Mouse (Mus musculus) gonadal fat pad, adult 2 months (tissue): ENCODE results near the gene Cldn4. TPM values are rescaled to one million over a fixed set of nuclear protein-coding genes. Genes with fewer than 3 reads are reported as not detected.

Experiments
- polyA plus RNA-seq: library from polyadenylated mRNA; depleted of rRNA; stranded (reverse); fragments of >200 nt; gene quantifications from 2 replicates; pipeline ENCODE4 v1.2.3, GENCODE M21; 2012; rRNA removed

Cldn4 gene
- polyA plus RNA-seq, 1 experiment = 118 TPM

Other genes starting within 250 kb of the Cldn4 start
- 147 and 182 TPM in 2 replicates for gene Eln, start 199.6 kb downstream of the Cldn4 start, polyA plus RNA-seq
- 1.4 and 1.9 TPM in 2 replicates for gene Tmem270, start 40.2 kb downstream of the Cldn4 start, polyA plus RNA-seq
- gene Cldn13, start 31.4 kb downstream of the Cldn4 start, polyA plus RNA-seq = 0.23 TPM in 1 of 2 replicates, not detected in the other
- gene Mettl27, start 14.6 kb downstream of the Cldn4 start, polyA plus RNA-seq = 52.6 and 54.8 TPM in 2 replicates
- gene Cldn3, start 39.3 kb upstream of the Cldn4 start, polyA plus RNA-seq = 374 and 512 TPM in 2 replicates
- 123 and 152 TPM in 2 replicates for gene Abhd11, start 62.2 kb upstream of the Cldn4 start, polyA plus RNA-seq
- 6.8 and 8.7 TPM in 2 replicates for gene Stx1a, start 76.5 kb upstream of the Cldn4 start, polyA plus RNA-seq
- gene Dnajc30, start 117.3 kb upstream of the Cldn4 start, polyA plus RNA-seq = 24.2 and 27.5 TPM in 2 replicates
- 48.9 and 55.8 TPM in 2 replicates for gene Bud23, start 118.0 kb upstream of the Cldn4 start, polyA plus RNA-seq
- 5.3 and 10.8 TPM in 2 replicates for gene Vps37d, start 131.3 kb upstream of the Cldn4 start, polyA plus RNA-seq
- gene Mlxipl, start 143.0 kb upstream of the Cldn4 start, polyA plus RNA-seq = 84.5 and 86.8 TPM in 2 replicates
- gene Tbl2, start 202.7 kb upstream of the Cldn4 start, polyA plus RNA-seq = 18.3 and 18.8 TPM in 2 replicates
- gene Bcl7b, start 221.3 kb upstream of the Cldn4 start, polyA plus RNA-seq = 39.3 and 47.4 TPM in 2 replicates
- gene Baz1b, start 240.3 kb upstream of the Cldn4 start, polyA plus RNA-seq = 17.4 and 20.9 TPM in 2 replicates